Mouse (Mus musculus): ENCODE results near the gene Lipa.

Lipa gene

GRCm38 (mm10) chr19:34464453-34464852 is 62.8 kb downstream of the Lipa start:
- DNase-seq (ENCODE audit: low spot score) = no peak

GRCm38 (mm10) chr19:34461451-34462019 is 65.7 kb downstream of the Lipa start:
- DNase-seq (ENCODE audit: low spot score) = no peak

GRCm38 (mm10) chr19:34450784-34451370 is 76.4 kb downstream of the Lipa start:
- no peak for DNase-seq (ENCODE audit: low spot score)

- no peak for DNase-seq (ENCODE audit: low spot score)
Measured at GRCm38 (mm10) chr19:34448851-34449250, 78.4 kb downstream of the Lipa start.

- DNase-seq (ENCODE audit: low spot score) = no peak
Measured at GRCm38 (mm10) chr19:34445410-34446012, 81.8 kb downstream of the Lipa start.

GRCm38 (mm10) chr19:34444785-34445184 is 82.5 kb downstream of the Lipa start:
- DNase-seq (ENCODE audit: low spot score) = no peak
